Mouse (Mus musculus) thymus, postnatal 25 days (tissue): ENCODE data around the gene Klhl11.

Source experiments
- DNase-seq: peaks from one replicate; pipeline ENCODE4 v3.0.0; 2022

The Klhl11 gene

GRCm38 (mm10) chr11:100472197-100472934, at the start of gene Klhl11:
Gene Klhl11, minus strand, starts transcription at chr11:100472741.
- DNase-seq: peak; percentile 93

- DNase-seq: no peak
Measured at GRCm38 (mm10) chr11:100520838-100521237, 48.3 kb upstream of the Klhl11 start.

GRCm38 (mm10) chr11:100519188-100519587, 46.6 kb upstream of the Klhl11 start:
- no peak for DNase-seq

- no peak for DNase-seq
Measured at GRCm38 (mm10) chr11:100518188-100518591, 45.6 kb upstream of the Klhl11 start.

- no peak for DNase-seq
Measured at GRCm38 (mm10) chr11:100516291-100516690, 43.8 kb upstream of the Klhl11 start.

GRCm38 (mm10) chr11:100515789-100516188, 43.2 kb upstream of the Klhl11 start:
- no peak for DNase-seq

- no peak for DNase-seq
Measured at GRCm38 (mm10) chr11:100515061-100515460, 42.5 kb upstream of the Klhl11 start.

GRCm38 (mm10) chr11:100513716-100514115, 41.2 kb upstream of the Klhl11 start:
- DNase-seq: no peak

- DNase-seq: no peak
Measured at GRCm38 (mm10) chr11:100512384-100512783, 39.8 kb upstream of the Klhl11 start.

- DNase-seq: no peak
Measured at GRCm38 (mm10) chr11:100510556-100510955, 38.0 kb upstream of the Klhl11 start.

GRCm38 (mm10) chr11:100505997-100506396, 33.5 kb upstream of the Klhl11 start:
- DNase-seq: no peak

GRCm38 (mm10) chr11:100504990-100505660, 32.6 kb upstream of the Klhl11 start:
- no peak for DNase-seq

- no peak for DNase-seq
Measured at GRCm38 (mm10) chr11:100501321-100501720, 28.8 kb upstream of the Klhl11 start.

- DNase-seq: no peak
Measured at GRCm38 (mm10) chr11:100500651-100501050, 28.1 kb upstream of the Klhl11 start.

- no peak for DNase-seq
Measured at GRCm38 (mm10) chr11:100500241-100500640, 27.7 kb upstream of the Klhl11 start.

- no peak for DNase-seq
Measured at GRCm38 (mm10) chr11:100493771-100494170, 21.2 kb upstream of the Klhl11 start.

GRCm38 (mm10) chr11:100490951-100491350, 18.4 kb upstream of the Klhl11 start:
- DNase-seq: peak; percentile 17

GRCm38 (mm10) chr11:100485801-100486538, 13.4 kb upstream of the Klhl11 start:
- peak; percentile 39 for DNase-seq

- DNase-seq: no peak
Measured at GRCm38 (mm10) chr11:100484461-100484860, 11.9 kb upstream of the Klhl11 start.

GRCm38 (mm10) chr11:100479152-100479551, 6.6 kb upstream of the Klhl11 start:
- no peak for DNase-seq

GRCm38 (mm10) chr11:100476281-100476680, 3.7 kb upstream of the Klhl11 start:
- DNase-seq: no peak

- DNase-seq: no peak
Measured at GRCm38 (mm10) chr11:100472935-100473295, 374 bp upstream of the Klhl11 start.

- no peak for DNase-seq
Measured at GRCm38 (mm10) chr11:100471352-100472196, 967 bp downstream of the Klhl11 start.
